Mouse (Mus musculus): ENCODE data around the gene Lman2.

- TF ChIP-seq POLR2A (IDR thresholded peaks at IDR 0.05; ENCODE audit: insufficient read depth, low read length), result no peak
- no peak for TF ChIP-seq EP300 (IDR thresholded peaks at IDR 0.05; ENCODE audit: insufficient read depth, low read depth, low read length)
Observed at GRCm38 (mm10) chr13:55344286-55344685, 18.3 kb downstream of the Lman2 start.
